In the genomic region with DNA sequence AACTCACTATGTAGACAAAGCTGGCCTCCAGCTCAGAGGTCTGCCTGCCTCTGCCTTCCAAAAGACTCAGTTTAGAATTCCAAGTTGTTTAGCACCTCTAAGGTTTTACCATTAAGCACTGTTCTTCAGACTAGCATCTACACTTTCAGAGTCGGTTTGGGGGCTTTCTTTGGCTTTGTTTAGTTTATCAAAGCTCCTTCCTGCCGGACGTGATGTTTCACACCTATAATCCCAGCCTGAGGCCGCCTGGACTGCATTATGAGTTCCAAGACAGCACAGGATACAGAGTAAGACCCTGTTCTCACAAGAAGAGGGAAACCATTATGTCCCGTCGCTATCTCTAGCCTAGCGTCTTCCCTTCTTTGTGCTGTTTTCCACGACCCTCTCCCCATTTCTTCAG, we compare ENCODE assay signal across 9 mouse cellular contexts. TPM values are rescaled to one million over a fixed set of nuclear protein-coding genes. Genes with fewer than 3 reads are reported as not detected.
DNase-seq lines count a peak whose midpoint lies in the region; ATAC-seq and TF ChIP-seq lines count a peak whose summit lies in the region.
"Had no signal": no experiment of that assay in that cellular context is flagged by ENCODE, and none has a peak within 500 bp of the region (broad histone marks: within the 10 kb centered on the region; RNA-seq: fewer than 3 reads in every experiment).

No protein-coding gene starts in this region.

- no peak for DNase-seq in heart, adult 8-10 months (ENCODE audit: low spot score)
- no peak for DNase-seq in G1E (ENCODE audit: low spot score)
- no peak for DNase-seq in hindbrain, embryonic 11.5 days (ENCODE audit: low spot score)
- no peak for DNase-seq in spleen, adult 18-20 months
- no peak for DNase-seq in left cerebral cortex, postnatal 10 days (ENCODE audit: extremely low spot score in 1 of 2, low spot score in 2 of 2)
- DNase-seq: cerebellum, adult 9-10 months had no signal

- no peaks in the 10 kb centered on the region for H3K27me3 ChIP-seq in heart, embryonic 13.5 days (replicated peaks)
- H3K27me3 ChIP-seq in G1E (ENCODE audit: insufficient read depth, low read length) = no peaks in the 10 kb centered on the region
- H3K27me3 ChIP-seq in hindbrain, embryonic 11.5 days (ENCODE audit: control insufficient read depth, insufficient read depth, low read length) = peaks cover 3% of the 10 kb centered on the region; the same call in 1 of the 2 replicates

- 16% methylated on average over 8 of the region's 8 CpGs for whole genome bisulfite sequencing in heart, embryonic 13.5 days
- 63% methylated on average over 8 of the region's 8 CpGs for WGBS in hindbrain, embryonic 11.5 days
- 82% methylated on average over 8 of the region's 8 CpGs for WGBS in macrophage (ENCODE audit: missing documents)

- no peaks in the 10 kb centered on the region for H3K9me3 ChIP-seq in heart, embryonic 13.5 days
- H3K9me3 ChIP-seq in G1E (replicated peaks) = no peaks in the 10 kb centered on the region
- H3K9me3 ChIP-seq in hindbrain, embryonic 11.5 days (ENCODE audit: control insufficient read depth, low read length) = no peaks in the 10 kb centered on the region

- no peak for TF ChIP-seq CTCF in G1E (IDR thresholded peaks at IDR 0.05; ENCODE audit: low read depth, low read length)

- no peak for ATAC-seq in heart, embryonic 13.5 days (ENCODE audit: extremely low read depth, insufficient number of reproducible peaks, low FRiP score, low TSS enrichment)
- no peak for ATAC-seq in G1E (ENCODE audit: extremely low read depth, insufficient number of reproducible peaks, low FRiP score, poor library complexity, severe bottlenecking)
- ATAC-seq in hindbrain, embryonic 11.5 days (ENCODE audit: low FRiP score) = no peak
- no peak for ATAC-seq in cerebellum, adult (ENCODE audit: insufficient number of reproducible peaks, low FRiP score, low TSS enrichment)

- peak overlapping the region; percentile 98 for H3K27ac ChIP-seq in heart, embryonic 13.5 days (replicated peaks)
- no peak overlapping the region for H3K27ac ChIP-seq in hindbrain, embryonic 11.5 days (ENCODE audit: low read depth, low read length)
- peak overlapping the region; percentile 84; the same call in 1 of the 2 replicates for H3K27ac ChIP-seq in macrophage

- peak overlapping the region; percentile 91 for H3K9ac ChIP-seq in heart, embryonic 13.5 days
- H3K9ac ChIP-seq in hindbrain, embryonic 11.5 days (ENCODE audit: low read depth, low read length) = peak overlapping the region; percentile 84; the same call in 1 of the 2 replicates

- peaks cover 62% of the 10 kb centered on the region for H3K4me1 ChIP-seq in heart, embryonic 13.5 days
- peaks cover 61% of the 10 kb centered on the region for H3K4me1 ChIP-seq in G1E (ENCODE audit: insufficient read depth, low read depth, low read length)
- H3K4me1 ChIP-seq in hindbrain, embryonic 11.5 days (replicated peaks; ENCODE audit: control insufficient read depth, insufficient read depth, low read length) = peaks cover 12% of the 10 kb centered on the region; the same call in 1 of the 2 replicates

- peaks cover 9% of the 10 kb centered on the region; the same call in 1 of the 2 replicates for H3K36me3 ChIP-seq in heart, embryonic 13.5 days
- H3K36me3 ChIP-seq in G1E (replicated peaks) (peaks cover 41% of the 10 kb centered on the region), macrophage (ENCODE audit: inconsistent target) (no peaks in the 10 kb centered on the region)
- no peaks in the 10 kb centered on the region for H3K36me3 ChIP-seq in hindbrain, embryonic 11.5 days (ENCODE audit: control insufficient read depth, insufficient read depth, low read length)

- intact Hi-C loops in left cerebral cortex, postnatal 10 days (cut with DNase I) = loop anchor here (5.0 kb wide), 1 partner anchor 42 kb away; no protein-coding TSS in a partner anchor

- peak overlapping the region; percentile 81 for H3K4me2 ChIP-seq in heart, embryonic 13.5 days
- H3K4me2 ChIP-seq in hindbrain, embryonic 11.5 days (replicated peaks; ENCODE audit: low read depth, low read length) = peak overlapping the region; percentile 81

- H3K4me3 ChIP-seq in heart, embryonic 13.5 days = peak overlapping the region; percentile 95
- H3K4me3 ChIP-seq in G1E (ENCODE audit: low read depth, low read length) (peak overlapping the region; percentile 93), macrophage (ENCODE audit: inconsistent target) (peak overlapping the region; percentile 92)
- peak overlapping the region; percentile 91 for H3K4me3 ChIP-seq in hindbrain, embryonic 11.5 days (ENCODE audit: low read depth, low read length)

- H3K79me2 ChIP-seq in macrophage (ENCODE audit: inconsistent target) = peaks cover 66% of the 10 kb centered on the region

RNA-seq across cellular contexts. Expression of a gene that starts 2.1 kb away (rescaled TPM):
- polyA plus RNA-seq in heart, embryonic 13.5 days (2015; fragmentation: Nextera tagmentation; extraction: Ambion mirVana) = 202 and 213 TPM in 2 replicates
- total RNA-seq in heart, adult 8-10 months (2022) = 100 to 1,000 TPM; 236 to 258 (median 249) TPM
- total RNA-seq in G1E (2014; fragmentation: Nextera tagmentation) = 172 and 176 TPM in 2 replicates
- total RNA-seq in G1E (2017) = 115 and 125 TPM in 2 replicates
- polyA plus RNA-seq in G1E (2012) = 37.3 and 38.1 TPM in 2 replicates
- polyA plus RNA-seq in hindbrain, embryonic 11.5 days (2014; fragmentation: Nextera tagmentation; extraction: Ambion mirVana) = 109 and 147 TPM in 2 replicates
- 1,000 to 10,000 TPM in 4 of 26 experiments, 100 to 1,000 TPM in 12, 10 to 100 TPM in 10; 44.7 to 1,202 (median 255) TPM for total RNA-seq in macrophage (2018; cell fraction: chromatin; rRNA removed)
- 1,000 to 10,000 TPM in 1 of 26 experiments, 100 to 1,000 TPM in 25; 181 to 1,494 (median 243) TPM for total RNA-seq in macrophage (2018; cell fraction: cytosol; rRNA removed)
- 1,000 to 10,000 TPM in 4 of 26 experiments, 100 to 1,000 TPM in 21, 10 to 100 TPM in 1; 96.8 to 1,122 (median 483) TPM for total RNA-seq in macrophage (2018; cell fraction: nucleus; rRNA removed)
- polyA plus RNA-seq in macrophage (2018) = 149 to 188 TPM (median 173 TPM) in 3 replicates
- 10 to 100 TPM; 27.1 to 27.6 TPM for total RNA-seq in left cerebral cortex, postnatal 10 days (2021)
